Mouse (Mus musculus) lung, adult 2 months (tissue): ENCODE results near the gene Fndc3b.

ENCODE experiments used
- CTCF ChIP-seq: fragments of 200-500 bp; IDR thresholded peaks from 2 replicates; pipeline ENCODE4 v1.5.1; 2011; ENCODE audit warnings: mild to moderate bottlenecking, low read length, control low read depth; ENCODE audit not compliant: insufficient read depth
- POLR2A ChIP-seq: fragments of 200-500 bp; IDR thresholded peaks from 2 replicates; pipeline ENCODE4 v1.6.1; 2011; ENCODE audit warnings: low read depth, mild to moderate bottlenecking, control low read depth, low read length, borderline replicate concordance; ENCODE audit errors: extremely low read depth

- TF ChIP-seq CTCF: no peak
- no peak for TF ChIP-seq POLR2A
Measured at GRCm38 (mm10) chr3:27453453-27454098, 257.5 kb downstream of the Fndc3b start.
